Mouse (Mus musculus): Measurements from ENCODE around the gene Brox.

Brox gene

DNA sequence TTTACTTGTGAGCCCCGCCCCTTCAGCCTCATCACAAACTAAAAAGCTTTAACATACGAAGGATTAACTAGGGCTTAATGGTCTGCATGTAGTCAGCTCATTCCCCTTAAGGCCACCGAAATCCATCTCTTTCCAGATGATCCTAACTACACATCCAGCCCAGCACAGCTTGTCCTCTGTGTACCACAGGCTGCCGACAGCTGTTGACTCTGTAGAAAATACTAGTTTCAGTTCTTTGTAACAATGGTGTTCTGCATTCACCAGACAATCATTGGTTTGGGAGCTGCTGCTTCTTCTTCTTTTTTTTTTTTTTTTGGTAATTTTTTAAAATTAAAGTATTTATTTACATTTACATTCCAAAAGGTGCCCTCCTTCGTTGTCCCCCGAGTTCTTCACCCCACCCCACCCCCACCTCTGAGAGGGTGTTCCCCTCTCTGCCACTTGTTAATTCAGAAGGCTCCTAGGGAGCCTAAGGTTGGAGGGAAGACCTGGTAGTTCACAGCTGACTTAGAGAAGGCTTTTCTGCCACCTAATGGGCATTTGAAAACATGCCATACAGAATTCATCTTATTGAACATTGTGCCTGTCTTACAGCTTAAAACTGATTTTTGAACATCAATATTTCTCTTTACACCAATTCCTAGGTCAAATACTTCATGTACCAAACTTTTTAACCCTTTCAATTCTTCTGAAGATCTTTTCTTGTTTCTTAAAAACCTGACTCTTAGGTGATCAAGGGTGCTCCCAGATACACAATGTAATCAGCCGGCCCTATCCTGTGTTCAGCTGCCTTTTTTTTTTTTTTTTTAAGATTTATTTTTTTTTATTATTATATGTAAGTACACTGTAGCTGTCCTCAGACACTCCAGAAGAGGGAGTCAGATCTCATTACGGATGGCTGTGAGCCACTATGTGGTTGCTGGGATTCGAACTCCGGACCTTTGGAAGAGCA is 23.9 kb downstream of the Brox start:
- no peak for DNase-seq (ENCODE audit: low spot score in 2 of 2)

- DNase-seq (ENCODE audit: low spot score in 2 of 2), result no peak
Observed at GRCm38 (mm10) chr1:183267666-183268065, 29.4 kb downstream of the Brox start.

DNA sequence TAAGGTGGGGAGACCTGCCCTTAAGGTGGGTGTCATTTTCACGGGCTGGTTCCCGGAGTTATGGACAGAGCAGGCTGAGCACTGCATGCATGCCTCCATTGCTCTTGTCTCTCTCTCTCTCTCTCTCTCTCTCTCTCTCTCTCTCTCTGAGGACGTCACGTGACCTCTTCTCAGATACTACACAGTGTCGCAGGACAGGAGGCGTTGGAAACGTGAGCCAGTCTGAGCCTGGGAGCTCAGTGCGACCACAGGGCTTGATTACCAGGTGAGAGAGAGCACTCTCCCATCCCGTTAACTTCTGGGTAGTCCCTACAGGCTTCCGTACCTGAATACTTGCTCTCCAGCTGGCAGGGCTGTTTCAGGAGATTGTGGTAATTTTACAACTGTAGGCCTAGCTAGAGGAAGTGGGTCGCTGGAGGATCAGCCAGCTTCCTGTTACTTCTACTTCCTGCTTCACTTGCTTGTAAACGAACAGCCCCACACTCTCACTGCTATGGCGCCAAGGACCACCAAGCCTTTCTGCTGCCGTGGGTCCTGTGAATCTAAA is 31.1 kb downstream of the Brox start:
- no peak for DNase-seq (ENCODE audit: low spot score in 2 of 2)

GRCm38 (mm10) chr1:183264145-183265008 is 32.7 kb downstream of the Brox start:
- no peak for DNase-seq (ENCODE audit: low spot score in 2 of 2)

- DNase-seq (ENCODE audit: low spot score in 2 of 2), result no peak
Observed at GRCm38 (mm10) chr1:183252574-183252973, 44.5 kb downstream of the Brox start.

GRCm38 (mm10) chr1:183251818-183252217 is 45.3 kb downstream of the Brox start:
- no peak for DNase-seq (ENCODE audit: low spot score in 2 of 2)

- DNase-seq (ENCODE audit: low spot score in 2 of 2), result no peak
Observed at GRCm38 (mm10) chr1:183250612-183251011, 46.5 kb downstream of the Brox start.

DNA sequence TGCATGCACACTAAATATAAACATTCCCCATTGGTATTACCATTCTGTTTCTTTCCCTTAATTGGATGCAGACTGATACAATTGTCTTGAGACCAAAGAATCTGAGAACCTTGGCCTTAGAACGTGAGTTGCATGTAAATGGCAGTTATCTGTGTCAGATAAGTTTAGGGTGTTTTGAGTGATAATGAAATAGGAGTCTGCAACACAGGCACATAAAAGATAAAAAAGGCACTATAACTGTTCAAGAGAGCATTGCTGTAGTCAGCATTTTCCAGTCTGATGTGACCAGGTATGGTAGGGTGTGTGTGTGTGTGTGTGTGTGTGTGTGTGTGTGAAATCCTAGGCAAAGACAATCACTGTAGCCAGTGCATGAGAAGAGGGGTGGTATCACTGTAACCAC is 48.9 kb downstream of the Brox start:
- no peak for DNase-seq (ENCODE audit: low spot score in 2 of 2)

DNA sequence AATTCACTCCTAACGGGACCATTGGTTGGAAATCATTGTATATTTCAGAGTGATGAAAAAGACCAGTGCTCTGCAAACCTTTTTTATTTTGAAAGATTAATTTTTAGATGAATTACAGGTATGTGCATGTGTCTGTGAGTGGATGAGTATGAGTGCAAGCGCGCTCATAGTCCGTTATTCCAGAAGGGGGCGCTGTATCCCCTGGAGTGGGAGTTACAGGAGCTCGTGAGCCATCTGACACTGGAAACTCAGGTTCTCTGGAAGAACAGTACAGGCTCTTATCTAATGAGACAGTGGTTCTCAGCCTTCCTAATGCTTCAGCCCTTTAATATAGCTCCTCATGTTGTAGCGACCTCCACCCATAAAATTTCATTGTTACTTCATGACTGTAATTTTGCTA is 53.8 kb downstream of the Brox start:
- no peak for DNase-seq (ENCODE audit: low spot score in 2 of 2)

- peak; percentile 34 to 56 for DNase-seq (ENCODE audit: low spot score in 2 of 2)
Observed at GRCm38 (mm10) chr1:183237901-183238300, 59.2 kb downstream of the Brox start.

GRCm38 (mm10) chr1:183236460-183236859 is 60.6 kb downstream of the Brox start:
- no peak for DNase-seq (ENCODE audit: low spot score in 2 of 2)

GRCm38 (mm10) chr1:183233679-183234174 is 63.3 kb downstream of the Brox start:
- no peak for DNase-seq (ENCODE audit: low spot score in 2 of 2)

GRCm38 (mm10) chr1:183232985-183233678 is 63.9 kb downstream of the Brox start:
- DNase-seq (ENCODE audit: low spot score in 2 of 2), result no peak

- DNase-seq (ENCODE audit: low spot score in 2 of 2), result no peak
Observed at GRCm38 (mm10) chr1:183227469-183227868, 69.6 kb downstream of the Brox start.
